Mouse (Mus musculus): ENCODE measurements around the gene Fsd1l. TPM values are rescaled to one million over a fixed set of nuclear protein-coding genes. Genes with fewer than 3 reads are reported as not detected.

Fsd1l gene
- 1 to 10 TPM; 1.2 to 1.5 TPM for total RNA-seq (2023)

DNA sequence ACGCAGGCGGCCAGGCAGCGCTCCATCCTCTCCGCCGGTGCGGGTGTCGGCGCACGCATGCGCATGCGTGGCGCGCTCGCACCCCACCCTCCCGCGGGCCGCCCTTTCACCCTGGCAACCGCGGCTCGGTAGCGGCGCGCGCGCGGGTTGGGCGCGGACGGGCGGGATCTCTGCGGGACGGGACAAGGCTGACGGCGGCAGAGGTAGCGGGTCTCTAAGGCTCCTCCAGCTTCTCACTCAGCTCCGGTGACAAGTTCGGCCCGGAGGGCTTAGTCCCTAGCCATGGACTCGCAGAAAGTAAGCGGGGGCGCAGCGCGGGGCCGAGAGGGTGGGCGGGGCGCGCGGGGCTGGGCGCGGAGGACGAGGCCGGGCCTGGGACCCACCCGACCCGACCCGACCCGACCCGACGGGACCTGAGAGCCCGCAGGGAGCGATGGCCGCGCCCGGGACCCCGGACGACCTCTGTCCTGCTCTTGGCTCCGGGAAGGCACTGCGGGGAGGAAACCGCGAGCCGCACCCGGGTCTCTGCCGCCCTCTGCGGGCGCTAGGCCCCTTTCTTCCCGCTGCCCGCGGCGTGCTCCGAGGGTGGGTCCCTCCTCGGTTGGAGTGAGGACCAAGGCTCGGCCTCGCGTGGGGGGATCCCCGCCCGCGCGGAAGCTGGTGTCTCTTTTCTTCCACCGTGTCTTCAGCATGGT, at the start of gene Fsd1l:
TSS of gene Fsd1l (plus strand) at position 156 of the 695 bp plus-strand sequence.

DNA sequence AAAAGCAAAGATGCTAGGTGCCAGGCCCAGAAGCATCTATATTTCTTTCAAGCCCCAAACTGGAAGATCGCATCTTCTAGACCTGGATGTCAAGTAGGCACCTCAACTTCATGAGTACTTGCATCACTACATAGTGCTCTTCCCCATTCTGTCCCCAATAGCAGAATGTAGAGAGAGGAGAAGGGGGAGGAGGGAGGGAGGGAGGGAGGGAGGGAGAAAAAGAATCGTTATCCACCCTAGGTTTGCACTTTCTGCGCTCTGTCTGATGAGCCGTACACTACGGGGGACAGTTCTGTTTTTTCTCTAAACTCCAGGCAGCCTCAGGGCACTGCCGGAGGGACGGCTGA, 82.4 kb downstream of the Fsd1l start, which contains the start of gene Fktn:
TSS of gene Fktn (plus strand) at position 295 of the 347 bp plus-strand sequence.

Other genes with a start within 250 kb of the Fsd1l start
- 10 to 100 TPM; 33.2 to 35.2 TPM for gene Slc44a1, start 191.1 kb upstream of the Fsd1l start, total RNA-seq (2023)
- gene Fktn, start 82.5 kb downstream of the Fsd1l start, total RNA-seq (2023) = 1 to 10 TPM; 1.7 to 2.5 TPM
- under 1 TPM; 0.59 to 0.75 TPM for gene Tal2, start 148.2 kb downstream of the Fsd1l start, total RNA-seq (2023)
- gene Tmem38b, start 194.6 kb downstream of the Fsd1l start, total RNA-seq (2023) = 10 to 100 TPM; 42.1 to 43.4 TPM